Mouse (Mus musculus) CH12.LX (cell line): Measurements from ENCODE around the gene Dnm3.

ENCODE experiments used
- BHLHE40 ChIP-seq: IDR thresholded peaks from 2 replicates; pipeline ENCODE4 v1.6.1; 2011; ENCODE audit warnings: mild to moderate bottlenecking, low read depth, low read length, improper control_type of control experiment
- CTCF ChIP-seq, 2 experiments: IDR thresholded peaks in 1 of 2; conservative IDR thresholded peaks in 1 of 2; 2 replicates each; pipeline ENCODE4 v1.5.1; 2011 to 2012; ENCODE audit warnings: low read depth in 2 of 2, low read length in 2 of 2, improper control_type of control experiment in 1 of 2, inconsistent platforms in 1 of 2, mild to moderate bottlenecking in 1 of 2, moderate library complexity in 1 of 2
- ELF1 ChIP-seq: IDR thresholded peaks from 2 replicates; pipeline ENCODE4 v1.6.1; 2014; ENCODE audit warnings: low read depth, mild to moderate bottlenecking, inconsistent platforms, low read length, improper control_type of control experiment
- EP300 ChIP-seq: IDR thresholded peaks from 2 replicates; pipeline ENCODE4 v1.6.1; 2011; ENCODE audit warnings: low read length, improper control_type of control experiment
- GABPA ChIP-seq: IDR thresholded peaks from 2 replicates; pipeline ENCODE4 v1.6.1; 2012; ENCODE audit warnings: low read depth, low read length, improper control_type of control experiment, inconsistent platforms; ENCODE audit not compliant: insufficient replicate concordance
- MAZ ChIP-seq: IDR thresholded peaks from 2 replicates; pipeline ENCODE4 v1.6.1; 2012; ENCODE audit warnings: low read depth, mild to moderate bottlenecking, inconsistent platforms, low read length, improper control_type of control experiment, moderate library complexity
- MEF2A ChIP-seq: IDR thresholded peaks from 2 replicates; pipeline ENCODE4 v1.6.1; 2014; ENCODE audit warnings: low read depth, mild to moderate bottlenecking, inconsistent platforms, low read length, improper control_type of control experiment, borderline replicate concordance
- MXI1 ChIP-seq: IDR thresholded peaks from 2 replicates; pipeline ENCODE4 v1.6.1; 2011; ENCODE audit warnings: mild to moderate bottlenecking, low read depth, low read length, improper control_type of control experiment
- NRF1 ChIP-seq: IDR thresholded peaks from 2 replicates; pipeline ENCODE4 v1.6.1; 2014; ENCODE audit warnings: low read depth, mild to moderate bottlenecking, inconsistent platforms, low read length, improper control_type of control experiment, moderate library complexity
- POLR2A ChIP-seq: IDR thresholded peaks from 2 replicates; pipeline ENCODE4 v1.6.1; 2011; ENCODE audit warnings: low read depth, mild to moderate bottlenecking, improper control_type of control experiment, low read length
- POLR2AphosphoS2 ChIP-seq: IDR thresholded peaks from 2 replicates; pipeline ENCODE4 v1.6.1; 2011; ENCODE audit warnings: low read depth, low read length, improper control_type of control experiment
- USF1 ChIP-seq: IDR thresholded peaks from 2 replicates; pipeline ENCODE4 v1.6.1; 2014; ENCODE audit warnings: low read depth, mild to moderate bottlenecking, inconsistent platforms, low read length, improper control_type of control experiment
- USF2 ChIP-seq: conservative IDR thresholded peaks from 2 replicates; pipeline ENCODE4 v1.6.1; 2011; ENCODE audit warnings: low read depth, low read length, improper control_type of control experiment

DNA sequence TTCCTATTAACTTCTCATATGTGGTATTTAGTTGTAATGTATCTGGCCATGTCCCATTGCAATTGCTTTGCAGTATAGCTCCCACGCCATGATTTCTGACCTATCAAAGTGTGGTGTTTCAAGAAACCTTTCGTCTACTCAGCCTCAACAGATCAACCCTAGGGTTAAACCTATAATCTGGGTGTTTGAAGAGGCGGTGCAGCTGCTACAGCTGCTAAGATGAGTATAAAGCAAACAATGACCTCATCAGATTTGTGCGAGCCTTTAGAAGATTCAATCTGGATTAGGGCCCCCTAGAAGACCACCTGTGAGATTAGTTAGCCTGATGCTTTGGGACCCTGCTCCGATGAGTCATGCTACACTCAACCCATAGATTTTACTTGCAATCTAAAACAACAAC is 321.0 kb downstream of the Dnm3 start:
- TF ChIP-seq GABPA (no peak), USF1 (no peak), EP300 (no peak), POLR2AphosphoS2 (no peak), BHLHE40 (no peak), CTCF (conservative IDR thresholded peaks at IDR 0.05 in 1 of 2, IDR thresholded peaks at IDR 0.05 in 1 of 2; ENCODE audit: low read depth in 2 of 2, low read length in 2 of 2) (no peak), MEF2A (no peak), POLR2A (no peak), MAZ (no peak), ELF1 (no peak), USF2 (no peak), MXI1 (no peak), NRF1 (no peak)
